Mouse (Mus musculus) megakaryocyte, adult 5-6 weeks (primary cell): Measurements from ENCODE around the gene Alkbh5. TPM values are rescaled to one million over a fixed set of nuclear protein-coding genes. Genes with fewer than 3 reads are reported as not detected.
A peak's percentile ranks its signal among the peaks of the same experiment; 100 is the strongest.

Experiments used
- ATAC-seq: 2 replicates; pipeline ENCODE4 v1.8.0; 2016; ENCODE audit warnings: mild to moderate bottlenecking, inconsistent platforms; ENCODE audit not compliant: poor library complexity, severe bottlenecking
- total RNA-seq, 2 experiments: library from RNA; stranded (forward) in 1 of 2; stranded (reverse) in 1 of 2; fragments of 153-499, 151-499 nt in 1 of 2; fragments of 221-1000, 200-1000 nt in 1 of 2; gene quantifications; 2 replicates each; pipeline versions ENCODE4 v1.2.3 to v1.2.4; 2015 to 2017

The Alkbh5 gene
- 23.5 and 24.1 TPM in 2 replicates for total RNA-seq (2015)
- 21.6 and 26.5 TPM in 2 replicates for total RNA-seq (2017)

DNA sequence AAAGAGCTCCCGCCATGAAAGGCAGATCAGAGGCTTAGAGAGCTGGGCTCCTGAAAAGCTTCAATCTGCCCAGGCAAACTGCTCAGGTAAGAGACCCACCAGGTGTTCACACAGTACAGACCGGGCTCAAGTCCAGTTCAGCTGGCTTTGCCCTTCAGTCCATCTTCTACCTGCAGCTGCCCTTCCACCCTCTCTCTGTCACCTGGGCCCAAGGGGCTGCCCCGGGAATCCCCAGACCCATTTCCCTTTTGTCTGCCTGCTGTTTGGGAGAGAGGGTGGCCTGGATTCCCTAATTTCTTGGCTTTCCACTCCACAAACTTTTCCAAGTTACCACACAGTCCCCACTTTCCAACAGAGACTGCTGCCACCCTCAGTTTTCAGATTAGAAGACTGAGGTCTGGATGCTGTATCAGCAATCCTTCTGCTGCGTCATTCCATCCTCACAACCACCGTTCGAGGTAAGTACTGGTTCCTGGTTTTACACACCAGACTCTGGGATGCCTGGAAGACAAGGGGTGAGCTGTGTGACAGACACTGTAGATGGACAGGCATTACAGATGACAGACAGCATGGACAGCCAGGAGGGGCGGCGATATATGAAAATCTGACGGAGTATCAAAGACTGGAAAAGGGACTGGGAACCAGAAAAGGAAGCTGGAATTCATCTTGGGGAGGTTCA lies at the start of gene Alkbh5:
Alkbh5 (plus strand) TSS at position 202 of the 679 bp plus-strand sequence.
- no peak for ATAC-seq

GRCm38 (mm10) chr11:60492726-60493125 lies 43.5 kb upstream of the Alkbh5 start:
- no peak for ATAC-seq

- ATAC-seq = no peak
Observed at GRCm38 (mm10) chr11:60495692-60496091, 40.5 kb upstream of the Alkbh5 start.

DNA sequence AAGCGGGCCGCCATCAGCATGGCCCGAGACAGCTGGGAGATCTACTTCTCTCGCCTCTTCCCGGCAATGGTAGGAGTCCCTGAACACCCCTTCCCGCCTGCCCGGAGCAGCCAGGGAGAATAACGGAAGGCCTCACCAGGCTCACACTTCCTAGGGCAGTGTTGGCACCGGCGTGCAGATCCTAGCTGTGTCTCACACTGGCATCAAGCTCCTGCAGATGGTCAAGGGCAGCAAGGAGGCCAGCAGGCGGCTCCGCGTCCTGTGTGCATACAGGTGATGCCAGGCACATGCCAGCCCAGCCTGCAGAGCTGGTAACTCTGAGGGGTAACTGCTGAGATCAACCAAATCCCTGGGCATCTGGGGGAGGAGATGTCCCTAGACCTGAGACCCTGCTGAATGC lies 28.9 kb upstream of the Alkbh5 start:
- ATAC-seq = no peak

DNA sequence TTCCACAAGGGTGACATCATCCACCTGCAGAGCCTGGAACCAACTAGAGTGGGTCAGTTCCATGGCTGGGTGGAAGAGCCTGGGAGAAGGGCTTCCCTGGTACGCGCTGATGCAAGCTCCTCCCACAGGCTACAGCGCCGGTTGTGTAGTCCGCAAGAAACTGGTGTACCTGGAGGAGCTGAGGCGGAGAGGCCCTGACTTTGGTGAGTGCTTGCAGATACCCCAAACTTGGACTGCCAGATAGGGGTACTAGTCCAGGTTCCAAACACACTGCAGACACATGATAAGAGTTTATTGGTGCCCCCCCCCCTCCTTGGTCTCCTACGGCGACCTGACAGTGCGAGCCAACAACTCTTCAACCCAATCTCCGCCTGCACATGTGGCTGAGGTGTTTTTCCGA lies 27.2 kb upstream of the Alkbh5 start:
- 0 out of 2 replicates have a peak, but pooled peaks have one; percentile 6 for ATAC-seq

GRCm38 (mm10) chr11:60509500-60509899 lies 26.7 kb upstream of the Alkbh5 start:
- ATAC-seq = peak; percentile 46; the same call in 1 of the 2 replicates

GRCm38 (mm10) chr11:60511893-60512292 lies 24.3 kb upstream of the Alkbh5 start:
- ATAC-seq = no peak

DNA sequence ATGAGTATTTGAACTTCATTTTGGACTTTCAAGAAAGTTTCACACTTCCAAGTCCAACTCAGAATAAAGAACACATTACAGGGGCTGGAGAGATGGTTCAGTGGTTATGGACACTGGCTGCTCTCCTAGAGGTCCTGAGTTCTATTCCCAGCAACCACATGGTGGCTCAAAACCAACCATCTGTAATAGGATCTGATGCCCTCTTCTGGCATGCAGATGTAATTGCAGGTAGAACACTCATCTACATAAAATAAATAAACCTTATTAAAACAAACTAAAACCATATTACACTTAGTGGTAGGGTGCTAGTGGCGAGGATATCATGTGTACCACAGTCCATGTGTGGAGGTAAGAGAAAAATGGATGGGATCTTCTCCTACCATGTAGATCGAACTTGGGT lies 23.7 kb upstream of the Alkbh5 start:
- ATAC-seq = no peak

DNA sequence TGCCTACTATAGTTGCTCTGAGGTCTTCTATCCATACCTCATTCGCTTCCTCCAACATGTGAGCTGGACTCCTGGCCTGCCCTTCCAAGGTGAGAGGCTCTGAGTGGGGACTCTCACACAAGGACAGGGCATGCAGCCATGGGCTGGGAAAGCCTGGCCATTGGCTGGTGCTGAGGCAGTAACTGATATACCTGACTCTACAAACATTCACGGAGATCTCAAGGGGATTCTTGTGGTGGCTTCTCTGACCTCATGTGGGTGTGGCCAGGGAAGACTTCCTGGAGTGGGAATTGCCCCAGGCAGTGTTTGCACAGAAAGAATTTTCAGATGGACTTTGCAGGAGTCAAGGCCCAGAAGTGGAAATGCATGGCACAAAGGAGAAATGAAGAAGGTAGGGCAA lies 21.2 kb upstream of the Alkbh5 start:
- ATAC-seq = no peak

DNA sequence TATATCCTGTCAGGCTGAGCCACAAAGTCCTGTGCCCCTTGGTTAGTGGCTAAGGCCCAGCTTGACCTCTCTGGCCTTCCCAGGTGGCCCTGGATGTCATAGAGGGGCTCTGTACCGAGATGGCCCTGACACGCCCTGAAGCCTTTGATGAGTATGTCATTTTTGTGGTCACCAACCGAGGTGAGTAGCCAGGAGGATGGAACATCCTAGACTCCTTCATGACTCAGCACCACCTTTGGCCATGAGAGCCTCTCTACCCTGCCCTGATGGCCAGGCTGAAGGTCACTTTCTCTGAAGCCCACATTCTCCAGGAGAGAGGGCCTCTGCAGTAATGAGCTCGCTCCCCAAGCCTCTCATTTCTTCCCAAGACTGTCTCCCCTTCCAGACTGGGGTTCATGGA lies 17.9 kb upstream of the Alkbh5 start:
- no peak for ATAC-seq

GRCm38 (mm10) chr11:60522027-60522426 lies 14.2 kb upstream of the Alkbh5 start:
- no peak for ATAC-seq

GRCm38 (mm10) chr11:60522661-60523365 lies 13.4 kb upstream of the Alkbh5 start:
- no peak for ATAC-seq

DNA sequence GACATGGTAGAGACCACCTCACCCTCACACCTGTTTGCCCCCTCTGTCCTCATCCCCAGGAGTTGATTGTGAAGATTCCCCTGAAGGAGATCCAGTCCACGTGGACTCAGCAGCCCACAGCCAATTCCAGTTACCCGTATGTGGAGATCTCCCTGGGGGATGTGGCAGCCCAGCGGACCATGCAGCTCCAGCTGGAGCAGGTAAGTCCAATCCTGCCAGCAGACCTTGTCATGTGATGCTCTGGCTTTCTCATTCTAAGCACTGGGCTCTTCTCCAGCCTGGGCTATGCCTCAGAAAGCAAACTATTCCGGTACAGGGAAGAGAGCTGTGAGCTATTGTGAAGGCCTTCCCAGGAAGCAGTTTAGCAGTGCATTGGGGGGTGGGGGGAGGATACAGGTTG lies 9.7 kb upstream of the Alkbh5 start:
- ATAC-seq = no peak

DNA sequence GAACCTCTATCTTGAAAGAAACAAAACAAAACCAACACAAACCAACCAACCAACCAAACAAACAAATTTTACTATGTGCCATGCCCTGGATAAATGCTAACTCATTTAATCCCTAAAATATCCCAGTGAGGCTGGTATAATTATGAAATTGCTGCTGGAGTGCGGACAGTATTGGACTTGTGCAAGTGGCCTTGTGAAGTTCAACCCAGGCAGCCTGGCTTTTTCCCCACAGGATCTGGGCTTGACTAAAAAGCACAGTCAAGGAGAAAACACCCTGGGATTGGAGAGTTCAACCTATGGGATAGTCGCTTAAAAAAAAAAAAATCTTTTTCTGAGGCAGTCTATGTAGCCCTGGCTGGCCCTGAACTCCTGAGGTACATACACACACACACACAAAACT lies 505 bp upstream of the Alkbh5 start:
- ATAC-seq = no peak

GRCm38 (mm10) chr11:60536859-60537467 lies 782 bp downstream of the Alkbh5 start:
- ATAC-seq = peak; percentile 63

DNA sequence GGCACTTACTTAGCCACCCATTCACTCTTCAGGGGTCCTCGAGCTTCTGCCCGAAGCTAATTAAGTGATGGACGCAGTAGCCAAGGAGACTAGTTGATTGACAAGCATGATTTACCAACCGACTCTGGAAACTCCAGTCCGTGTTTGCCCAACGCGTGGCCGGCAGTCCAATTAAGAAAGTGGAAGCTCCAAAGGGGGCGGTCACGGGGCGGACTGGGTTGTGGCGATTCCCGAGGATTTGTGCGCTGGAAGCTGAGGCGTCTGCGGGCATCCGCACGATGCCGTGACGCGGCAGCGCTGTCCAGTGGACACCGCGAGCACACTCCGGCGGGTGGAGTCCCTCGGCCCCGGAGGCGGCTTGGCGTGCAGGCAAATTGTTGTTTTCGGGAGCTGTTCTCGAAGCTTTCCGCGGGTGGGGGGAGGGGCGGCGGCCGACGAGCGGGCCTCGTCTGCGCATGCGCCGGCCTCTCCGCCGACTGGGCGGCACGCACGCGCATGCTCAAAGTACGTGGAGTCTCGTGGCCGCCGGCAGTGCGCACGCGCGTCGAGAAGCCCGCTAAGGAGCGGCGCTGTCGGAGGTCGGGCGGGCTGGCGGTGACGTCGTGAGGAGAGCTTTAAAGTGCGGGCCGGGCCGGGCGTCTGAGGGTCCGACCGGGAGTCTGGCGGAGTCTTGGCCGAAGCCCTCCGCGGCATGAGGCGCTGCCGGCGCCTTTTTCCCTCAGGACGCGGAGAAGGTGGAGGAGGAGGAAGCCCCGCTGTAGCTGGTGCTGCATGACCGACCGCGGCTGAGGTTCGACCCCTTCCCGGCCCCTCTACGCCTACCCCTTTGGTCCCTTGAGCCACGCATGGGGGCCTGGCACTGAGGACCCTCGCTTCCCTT lies 1.5 kb downstream of the Alkbh5 start:
- peak; percentile 84 for ATAC-seq

DNA sequence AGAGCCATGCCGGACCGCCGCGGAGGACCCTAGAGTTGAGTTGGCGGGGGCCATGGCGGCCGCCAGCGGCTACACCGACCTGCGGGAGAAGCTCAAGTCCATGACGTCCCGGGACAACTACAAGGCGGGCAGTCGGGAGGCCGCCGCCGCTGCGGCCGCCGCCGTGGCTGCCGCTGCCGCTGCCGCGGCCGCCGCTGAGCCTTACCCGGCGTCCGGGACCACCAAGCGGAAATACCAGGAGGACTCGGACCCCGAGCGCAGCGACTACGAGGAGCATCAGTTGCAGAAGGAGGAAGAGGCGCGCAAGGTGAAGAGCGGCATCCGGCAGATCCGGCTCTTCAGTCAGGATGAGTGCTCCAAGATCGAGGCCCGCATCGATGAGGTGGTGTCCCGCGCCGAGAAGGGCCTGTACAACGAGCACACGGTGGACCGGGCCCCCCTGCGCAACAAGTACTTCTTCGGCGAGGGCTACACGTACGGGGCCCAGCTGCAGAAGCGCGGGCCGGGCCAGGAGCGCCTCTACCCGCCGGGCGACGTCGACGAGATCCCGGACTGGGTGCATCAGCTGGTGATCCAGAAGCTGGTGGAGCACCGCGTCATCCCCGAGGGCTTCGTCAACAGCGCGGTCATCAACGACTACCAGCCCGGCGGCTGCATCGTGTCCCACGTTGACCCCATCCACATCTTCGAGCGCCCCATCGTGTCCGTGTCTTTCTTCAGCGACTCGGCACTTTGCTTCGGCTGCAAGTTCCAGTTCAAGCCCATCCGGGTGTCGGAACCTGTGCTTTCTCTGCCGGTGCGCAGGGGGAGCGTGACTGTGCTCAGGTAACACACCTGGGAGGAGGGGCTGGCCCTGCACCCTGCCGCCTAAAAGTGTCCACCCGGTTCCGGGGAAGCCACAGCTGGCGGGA lies 2.4 kb downstream of the Alkbh5 start:
- peak; percentile 30 for ATAC-seq

- ATAC-seq = no peak
Observed at GRCm38 (mm10) chr11:60539540-60539939, 3.4 kb downstream of the Alkbh5 start.

DNA sequence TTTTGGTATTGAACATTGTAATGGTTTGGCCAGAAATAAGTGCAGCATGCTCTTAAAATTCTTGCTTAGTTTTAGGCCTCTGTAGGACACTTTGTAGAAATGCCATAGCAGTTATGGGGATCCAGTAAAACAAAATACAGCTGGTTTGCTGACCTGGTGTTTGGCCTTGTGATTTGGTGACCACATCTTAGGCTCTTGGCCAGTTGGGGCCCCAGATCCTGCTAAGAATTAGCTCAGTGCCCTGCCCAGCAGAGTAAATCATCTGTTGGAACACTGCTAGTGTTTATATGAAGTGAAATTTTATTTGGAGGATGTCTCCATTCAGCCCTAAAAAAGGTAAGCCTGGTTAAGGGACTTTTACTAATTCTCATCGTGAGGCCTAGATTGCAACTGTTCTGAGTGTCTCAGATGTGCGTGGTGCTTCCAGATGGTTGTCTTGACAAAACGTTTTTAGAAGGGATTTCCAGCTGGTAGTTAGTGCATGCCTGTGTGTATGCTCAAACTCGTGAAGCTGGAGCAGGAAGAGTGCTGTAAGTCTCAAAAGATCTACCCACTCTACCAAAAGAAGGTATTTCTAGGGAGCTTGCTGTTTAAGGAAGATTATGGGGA lies 3.9 kb downstream of the Alkbh5 start:
- ATAC-seq = no peak

GRCm38 (mm10) chr11:60540761-60541160 lies 4.6 kb downstream of the Alkbh5 start:
- no peak for ATAC-seq
